Mouse (Mus musculus): Measurements from ENCODE around the gene Fam214b. TPM values are rescaled to one million over a fixed set of nuclear protein-coding genes. Genes with fewer than 3 reads are reported as not detected.

Fam214b gene
- total and polyA plus RNA-seq, 3 experiments, result 1.3 to 3.8 TPM; not detected in 1

- H3K4me1 ChIP-seq (ENCODE audit: control insufficient read depth in 1 of 2, insufficient read depth in 2 of 2, low read length in 2 of 2), result peaks cover 2 to 4% of the 10 kb centered on the region in 2 experiments; a peak in 3 of 4 replicates
- TF ChIP-seq CHD1 (IDR thresholded peaks at IDR 0.05; ENCODE audit: low read depth, low read length), result no peak
- TF ChIP-seq NRF1 (IDR thresholded peaks at IDR 0.05; ENCODE audit: insufficient read depth, low read depth, low read length, poor library complexity, severe bottlenecking), result no peak
- no peak for TF ChIP-seq ELF1 (IDR thresholded peaks at IDR 0.05; ENCODE audit: low read depth, low read length)
- peak; percentile 83 for TF ChIP-seq ZNF384 (IDR thresholded peaks at IDR 0.05; ENCODE audit: low read depth, low read length)
- no peak for TF ChIP-seq MYB (IDR thresholded peaks at IDR 0.05; ENCODE audit: low read depth, low read length)
- H3K9me3 ChIP-seq (replicated peaks; ENCODE audit: insufficient read depth, low read length), result no peaks in the 10 kb centered on the region
- DNase-seq (ENCODE audit: low read depth, low spot score), result no peak
- H3K79me2 ChIP-seq (ENCODE audit: control insufficient read depth, insufficient read depth, low read length, poor library complexity), result no peaks in the 10 kb centered on the region
- no peak overlapping the region for H3K4me3 ChIP-seq (ENCODE audit: control insufficient read depth in 1 of 2, insufficient read depth in 1 of 2, low read depth in 2 of 2, low read length in 2 of 2)
- no peaks in the 10 kb centered on the region for H3K27me3 ChIP-seq (ENCODE audit: control insufficient read depth in 1 of 2, insufficient read depth in 2 of 2, low read length in 2 of 2)
- no peak overlapping the region for H3K9ac ChIP-seq (ENCODE audit: control insufficient read depth, low read depth, low read length, poor library complexity, severe bottlenecking)
- no peak overlapping the region for H3K27ac ChIP-seq (ENCODE audit: control insufficient read depth, low read depth, low read length)
- H3K36me3 ChIP-seq (ENCODE audit: control insufficient read depth in 1 of 2, insufficient read depth in 2 of 2, low read length in 2 of 2), result peaks cover 0 to 2% of the 10 kb centered on the region in 2 experiments; a peak in 2 of 4 replicates
Observed at GRCm38 (mm10) chr4:43082458-43082857, 36.4 kb upstream of the Fam214b start.

DNA sequence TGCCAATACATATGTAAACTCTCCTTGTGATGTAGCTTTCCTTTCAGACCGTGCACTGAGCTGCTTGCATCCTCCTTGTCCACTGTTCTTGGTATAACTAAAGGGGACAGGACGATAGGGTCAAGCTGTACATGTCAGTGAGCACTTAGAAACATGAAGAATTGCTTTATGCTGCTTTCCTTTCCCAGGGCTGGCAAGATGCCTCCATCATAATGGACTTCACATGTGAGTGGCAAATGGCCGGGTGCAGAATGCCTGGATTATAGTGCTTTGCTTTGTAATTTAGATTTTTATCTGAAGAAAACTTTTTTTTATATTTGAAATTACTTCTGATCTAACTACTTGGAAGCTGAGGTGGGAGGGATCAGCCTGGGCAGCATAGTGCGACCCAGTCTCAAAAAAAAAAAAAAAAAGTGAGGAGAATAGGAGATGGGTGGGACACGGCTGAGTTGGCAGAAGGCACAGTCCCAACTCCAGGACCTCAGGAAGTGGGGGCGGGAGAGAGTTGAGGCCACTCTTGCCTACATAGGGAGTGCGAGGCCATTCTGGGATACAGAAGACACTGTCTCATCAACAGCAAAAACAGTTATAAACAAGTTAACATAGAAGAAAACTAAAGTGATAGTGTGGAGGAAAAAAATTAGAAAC, 32.2 kb upstream of the Fam214b start:
- no peak for DNase-seq (ENCODE audit: low read depth, low spot score)
- H3K27ac ChIP-seq (ENCODE audit: control insufficient read depth, low read depth, low read length), result no peak overlapping the region
- no peaks in the 10 kb centered on the region for H3K27me3 ChIP-seq (ENCODE audit: control insufficient read depth in 1 of 2, insufficient read depth in 2 of 2, low read length in 2 of 2)
- no peaks in the 10 kb centered on the region for H3K4me1 ChIP-seq (ENCODE audit: control insufficient read depth in 1 of 2, insufficient read depth in 2 of 2, low read length in 2 of 2)
- TF ChIP-seq SIN3A (IDR thresholded peaks at IDR 0.05; ENCODE audit: low read length), result no peak
- no peak for TF ChIP-seq TBP (IDR thresholded peaks at IDR 0.05; ENCODE audit: low read depth, low read length)
- no peak for TF ChIP-seq RCOR1 (IDR thresholded peaks at IDR 0.05; ENCODE audit: low read depth, low read length)
- TF ChIP-seq TCF12 (IDR thresholded peaks at IDR 0.05; ENCODE audit: low read depth, low read length), result no peak
- TF ChIP-seq NRF1 (IDR thresholded peaks at IDR 0.05; ENCODE audit: insufficient read depth, low read depth, low read length, poor library complexity, severe bottlenecking), result no peak
- TF ChIP-seq RAD21 (IDR thresholded peaks at IDR 0.05; ENCODE audit: low read depth, low read length), result no peak
- no peak for TF ChIP-seq MAX (IDR thresholded peaks at IDR 0.05; ENCODE audit: low read length)
- TF ChIP-seq HCFC1 (IDR thresholded peaks at IDR 0.05; ENCODE audit: low read depth, low read length), result no peak
- TF ChIP-seq GABPA (IDR thresholded peaks at IDR 0.05; ENCODE audit: low read depth, low read length), result no peak
- TF ChIP-seq ZMIZ1 (IDR thresholded peaks at IDR 0.05; ENCODE audit: low read depth, low read length), result no peak
- TF ChIP-seq NELFE (IDR thresholded peaks at IDR 0.05; ENCODE audit: low read depth, low read length), result no peak
- no peak for TF ChIP-seq ELF1 (IDR thresholded peaks at IDR 0.05; ENCODE audit: low read depth, low read length)
- no peak for TF ChIP-seq KAT2A (conservative IDR thresholded peaks at IDR 0.05; ENCODE audit: low read depth, low read length)
- H3K9ac ChIP-seq (ENCODE audit: control insufficient read depth, low read depth, low read length, poor library complexity, severe bottlenecking), result no peak overlapping the region
- no peak overlapping the region for H3K4me3 ChIP-seq (ENCODE audit: control insufficient read depth in 1 of 2, insufficient read depth in 1 of 2, low read depth in 2 of 2, low read length in 2 of 2)
- H3K79me2 ChIP-seq (ENCODE audit: control insufficient read depth, insufficient read depth, low read length, poor library complexity), result no peaks in the 10 kb centered on the region
- H3K9me3 ChIP-seq (replicated peaks; ENCODE audit: insufficient read depth, low read length), result no peaks in the 10 kb centered on the region
- no peaks in the 10 kb centered on the region for H3K36me3 ChIP-seq (ENCODE audit: control insufficient read depth in 1 of 2, insufficient read depth in 2 of 2, low read length in 2 of 2)
